Mouse (Mus musculus) c-Kit-negative CD71-positive TER-119-positive erythroid progenitor cells, embryonic 14.5 days (primary cell): ENCODE data around the gene Ccdc186.

Experiments
- DNase-seq: peaks from one replicate; pipeline ENCODE4 v3.0.0-alpha.2; 2013; ENCODE audit warnings: low read depth, low spot score

Ccdc186 gene

DNA sequence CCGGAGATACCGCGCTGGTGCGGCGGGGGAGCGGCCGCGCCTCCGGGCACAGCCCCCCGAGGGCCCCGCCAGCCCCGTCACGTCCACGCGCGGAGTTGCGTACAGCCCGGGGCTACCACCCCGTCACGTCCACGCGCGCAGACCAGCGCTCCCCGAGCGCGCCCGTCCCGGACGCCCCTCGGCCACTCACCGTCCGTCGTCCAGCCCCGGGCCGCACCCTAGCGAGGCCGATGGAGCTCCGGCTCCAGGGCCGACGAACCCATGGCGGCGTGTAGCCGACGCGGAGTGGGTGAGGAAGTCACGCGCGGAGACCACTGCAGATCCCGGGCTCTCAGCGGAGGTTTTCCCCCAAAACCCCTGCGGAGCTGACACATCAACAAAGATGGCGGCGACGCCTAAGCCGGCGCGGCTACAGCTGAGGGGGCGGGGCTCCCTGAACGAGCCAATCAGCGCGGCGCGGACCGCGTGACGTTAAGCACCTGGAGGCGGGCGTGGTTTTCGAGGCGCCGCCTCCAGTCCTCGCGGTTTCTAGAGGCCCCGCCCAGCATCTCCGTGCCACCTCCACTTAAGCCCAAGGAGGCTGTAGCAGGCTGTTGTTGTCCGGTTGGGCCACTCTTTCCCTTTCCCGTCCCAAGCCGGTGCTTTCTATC is at the start of gene Ccdc186:
Gene Ccdc186 (minus strand): TSS at position 393 of the 650 bp plus-strand sequence.
- peak; percentile 89 for DNase-seq

DNA sequence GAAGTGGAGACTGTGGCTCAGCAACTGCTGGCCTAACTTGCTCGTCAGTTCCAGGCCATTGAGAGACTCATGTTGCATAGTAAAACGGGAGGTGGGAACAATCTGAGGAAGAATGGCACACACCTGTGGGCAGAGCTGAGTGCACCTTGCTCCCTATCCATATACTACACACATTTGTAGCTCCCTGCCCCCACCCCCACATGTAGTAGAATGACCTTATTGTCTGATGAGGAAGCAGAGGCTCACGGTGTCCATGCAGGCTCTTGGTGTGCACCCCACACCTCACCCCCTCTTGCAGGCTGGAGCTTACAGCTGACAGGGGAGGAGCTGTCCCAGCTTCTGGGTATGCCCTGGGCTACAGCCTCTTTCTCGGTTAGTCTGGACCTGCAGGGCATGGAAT is 45.7 kb upstream of the Ccdc186 start:
- DNase-seq, result no peak

DNA sequence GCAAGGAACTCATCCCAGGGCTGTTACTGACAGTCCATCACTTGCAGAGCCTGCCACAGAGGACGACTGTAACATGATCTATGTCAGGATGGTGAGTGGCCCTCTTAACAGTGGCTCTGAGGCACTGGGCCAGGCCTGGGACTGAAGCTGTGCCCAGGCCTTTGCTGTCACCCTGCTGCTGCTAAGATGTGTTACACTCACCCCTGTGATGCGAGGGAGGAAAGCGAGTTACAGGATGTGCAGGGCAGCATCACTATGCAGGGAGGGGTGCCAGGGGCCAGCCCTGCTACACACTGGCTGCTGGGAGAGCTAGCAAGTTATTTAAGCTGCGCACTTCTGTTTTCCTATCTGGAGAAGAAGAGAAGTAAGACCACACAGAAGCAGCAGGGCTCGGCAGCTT is 34.5 kb upstream of the Ccdc186 start:
- no peak for DNase-seq

DNA sequence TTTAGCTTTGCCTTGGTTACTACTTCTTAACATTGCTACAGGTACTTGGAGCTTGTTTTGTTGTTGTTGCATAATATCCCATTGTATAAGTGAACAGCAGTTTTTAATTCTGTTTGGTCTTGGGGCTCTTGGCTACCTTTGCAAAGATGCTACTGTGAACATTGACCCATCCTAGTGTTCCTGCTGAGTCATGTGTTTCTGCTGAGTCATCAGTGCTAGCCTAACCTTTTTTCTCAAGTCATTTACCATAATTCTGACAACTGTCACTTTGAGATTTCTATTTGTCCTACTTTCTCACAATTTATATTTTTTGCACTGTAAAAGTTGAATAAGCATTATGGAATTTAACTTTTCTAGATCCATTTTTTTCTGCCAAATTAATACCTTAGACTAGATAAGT is 30.6 kb upstream of the Ccdc186 start:
- DNase-seq, result peak; percentile 37

DNA sequence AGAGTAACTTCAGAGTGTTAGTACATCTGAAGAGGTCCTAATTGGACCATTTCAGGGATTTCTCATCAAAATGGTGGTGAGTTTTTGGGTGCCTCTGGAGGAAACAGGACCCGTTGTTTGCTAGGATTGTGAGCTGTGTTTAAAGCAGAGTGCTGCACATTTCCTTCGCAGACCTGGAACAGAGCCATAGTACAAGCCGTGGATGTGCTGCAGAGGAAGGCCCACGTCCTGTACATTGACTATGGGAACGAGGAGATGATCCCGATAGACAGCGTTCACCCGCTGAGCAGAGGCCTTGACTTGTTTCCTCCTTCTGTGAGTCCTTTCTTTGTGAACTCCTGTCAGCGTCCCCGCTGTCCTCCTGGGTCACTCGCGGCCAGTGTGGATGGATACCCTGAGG is 21.0 kb upstream of the Ccdc186 start:
- no peak for DNase-seq

DNA sequence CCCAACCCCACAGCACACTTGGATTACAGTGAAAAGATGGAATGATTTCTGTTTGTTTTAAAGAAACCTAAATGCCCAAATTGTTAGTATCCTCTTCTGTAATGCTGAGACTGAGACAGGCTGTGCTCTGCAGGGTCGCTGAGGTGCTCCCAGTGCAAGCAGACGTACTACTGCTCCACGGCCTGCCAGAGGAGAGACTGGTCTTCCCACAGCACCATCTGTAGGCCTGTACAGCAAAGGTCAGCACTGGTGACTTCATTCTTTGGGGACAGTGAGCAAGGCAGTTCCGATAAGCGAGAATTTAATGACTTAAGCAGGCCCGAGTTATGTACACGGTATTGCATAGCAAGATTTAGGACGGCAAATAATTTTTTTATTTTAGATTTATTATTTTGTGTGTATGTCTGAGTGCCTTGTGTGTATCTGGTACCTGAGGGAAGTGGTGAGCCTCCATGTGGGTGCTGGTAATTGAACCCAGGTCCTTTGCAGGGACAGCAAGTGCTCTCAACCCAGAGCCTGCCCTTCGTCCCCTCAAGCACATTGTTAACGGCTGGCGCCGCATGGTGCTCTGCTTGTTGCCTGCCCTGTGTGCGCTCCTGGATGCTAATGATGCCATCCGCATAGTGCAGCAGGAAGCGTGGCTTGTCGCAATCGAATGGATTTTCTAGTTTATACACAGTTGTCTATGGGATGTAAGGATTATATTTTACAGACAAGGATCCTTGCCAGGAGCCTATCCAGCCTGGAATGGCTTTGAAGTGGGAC is 17.1 kb upstream of the Ccdc186 start:
- DNase-seq, result no peak

DNA sequence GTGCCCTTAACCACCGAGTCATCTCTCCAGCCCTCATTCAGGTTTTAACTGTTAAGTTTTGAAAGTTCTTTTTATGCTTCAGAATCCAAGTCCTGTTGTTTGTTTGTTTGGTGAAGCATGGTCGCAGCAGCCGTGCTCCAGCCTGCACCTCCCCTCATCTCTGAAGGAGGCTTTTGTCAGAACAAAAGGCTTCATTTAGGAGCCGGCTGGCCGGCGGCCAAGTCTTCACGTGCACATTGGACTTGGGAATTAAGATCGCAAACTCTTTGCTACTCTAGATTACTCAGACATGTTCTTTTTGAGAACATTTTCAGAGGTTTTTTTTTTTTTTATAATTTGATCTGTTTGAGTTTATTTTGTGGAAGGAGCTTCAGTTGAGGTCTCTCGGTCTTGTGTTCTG is 13.3 kb upstream of the Ccdc186 start:
- no peak for DNase-seq

DNA sequence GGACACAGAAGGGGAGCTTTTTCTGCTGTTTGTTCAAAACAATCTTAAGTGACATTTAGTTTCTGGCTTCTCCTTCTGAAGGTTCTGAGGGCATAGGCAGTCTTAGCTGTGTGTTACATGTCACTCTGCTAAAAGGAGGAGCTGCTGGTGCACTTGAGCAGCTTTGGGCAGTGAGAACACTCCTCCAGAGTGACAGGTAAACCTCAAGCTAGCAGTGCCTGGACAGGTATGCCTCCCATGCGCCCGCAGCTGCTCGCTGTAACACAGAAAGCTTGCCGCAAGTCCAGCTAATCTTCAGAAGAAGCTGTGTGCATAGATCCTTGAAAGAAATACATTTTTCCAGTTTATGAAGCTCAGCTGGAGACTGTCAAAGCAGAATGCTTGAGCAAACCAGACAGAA is 8.2 kb upstream of the Ccdc186 start:
- no peak for DNase-seq

DNA sequence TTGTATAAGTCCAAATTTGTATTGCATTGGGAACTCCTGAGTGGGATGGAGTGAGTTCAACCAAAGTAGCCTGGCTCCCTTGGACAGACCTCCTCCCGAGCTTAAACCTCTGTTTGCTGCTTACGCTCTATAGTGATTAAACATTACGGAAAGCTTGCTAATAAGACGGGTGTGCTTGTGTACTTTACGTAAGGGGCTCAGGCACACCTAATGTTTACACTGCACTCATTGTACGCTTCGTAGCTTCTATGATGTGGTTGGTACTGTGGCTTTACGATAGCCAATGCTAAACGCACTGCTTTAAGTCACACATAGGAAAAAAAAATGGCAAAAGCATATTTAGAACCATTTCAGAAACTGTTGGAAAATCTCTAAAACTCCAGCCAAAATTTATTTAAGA is 7.3 kb upstream of the Ccdc186 start:
- DNase-seq, result no peak

DNA sequence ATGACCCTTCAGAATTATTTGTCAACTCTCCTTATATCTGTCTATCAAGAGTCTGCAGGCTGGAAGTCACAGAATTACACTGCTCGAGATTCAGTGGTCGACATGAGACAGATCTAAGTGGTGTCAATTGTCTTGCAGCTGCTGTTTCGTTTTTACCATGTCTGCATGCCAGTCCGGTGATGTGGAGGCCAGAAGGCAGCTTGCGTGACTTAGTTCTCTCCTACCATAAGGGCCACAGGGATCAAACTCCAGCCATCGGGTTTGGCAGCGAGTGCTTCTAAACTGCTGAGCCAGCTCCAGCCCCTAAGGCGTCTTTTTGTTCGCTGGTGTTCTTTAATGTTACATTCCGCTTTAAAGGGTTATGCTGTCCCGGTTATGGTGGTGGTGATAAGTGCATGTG is 6.3 kb upstream of the Ccdc186 start:
- no peak for DNase-seq

DNA sequence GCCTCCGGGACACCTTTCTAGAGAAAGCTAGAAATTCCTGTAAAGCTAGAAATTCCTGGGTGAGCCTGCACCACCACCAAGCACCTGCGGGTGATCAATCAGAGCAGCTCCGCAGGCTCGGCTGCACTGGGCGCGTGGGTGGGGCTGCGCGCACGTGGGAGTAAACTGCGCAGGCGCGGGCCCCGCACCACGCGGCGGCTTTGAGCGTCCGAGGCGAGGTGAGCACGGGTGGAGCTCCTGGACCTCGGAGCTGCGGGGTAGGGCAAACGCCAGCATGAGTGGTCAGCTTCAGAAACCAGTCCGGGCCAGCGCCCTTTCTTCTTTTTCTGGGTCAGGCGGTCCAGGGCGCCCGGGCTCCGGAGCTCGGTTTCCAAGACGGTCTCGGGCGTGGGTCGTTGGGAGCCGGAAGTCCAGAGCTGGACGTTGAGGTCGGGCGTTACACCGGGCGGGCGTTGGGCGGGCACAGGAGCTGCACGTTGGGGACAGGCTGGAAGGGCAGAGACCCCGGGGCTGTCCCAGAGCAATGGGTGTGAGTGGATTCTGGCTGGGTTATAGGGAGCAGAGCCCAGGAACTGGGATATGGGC is 4.1 kb upstream of the Ccdc186 start, which contains the start of gene Tdrd1:
Gene Tdrd1 (plus strand): TSS at position 163 of the 585 bp plus-strand sequence.
- DNase-seq, result no peak

DNA sequence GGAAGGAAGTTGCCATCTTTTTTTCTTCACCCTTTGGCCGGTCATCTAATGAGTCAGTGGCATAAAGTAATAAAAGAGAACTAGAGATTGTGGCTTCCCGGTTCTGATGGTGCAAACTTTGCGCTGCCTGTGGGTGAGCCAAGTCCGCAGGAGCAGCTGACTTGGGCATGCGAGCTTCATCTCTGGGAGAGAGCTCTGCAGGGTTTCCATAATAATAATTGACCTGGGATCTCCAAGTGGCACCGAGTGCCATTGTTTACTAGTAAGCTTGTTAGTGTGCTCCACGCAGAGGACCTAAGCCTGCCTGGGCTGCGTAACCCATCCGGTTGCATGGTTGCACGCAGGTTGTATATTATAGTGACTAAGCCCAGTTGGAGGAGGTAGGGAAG is 452 bp upstream of the Ccdc186 start:
- DNase-seq, result no peak

DNA sequence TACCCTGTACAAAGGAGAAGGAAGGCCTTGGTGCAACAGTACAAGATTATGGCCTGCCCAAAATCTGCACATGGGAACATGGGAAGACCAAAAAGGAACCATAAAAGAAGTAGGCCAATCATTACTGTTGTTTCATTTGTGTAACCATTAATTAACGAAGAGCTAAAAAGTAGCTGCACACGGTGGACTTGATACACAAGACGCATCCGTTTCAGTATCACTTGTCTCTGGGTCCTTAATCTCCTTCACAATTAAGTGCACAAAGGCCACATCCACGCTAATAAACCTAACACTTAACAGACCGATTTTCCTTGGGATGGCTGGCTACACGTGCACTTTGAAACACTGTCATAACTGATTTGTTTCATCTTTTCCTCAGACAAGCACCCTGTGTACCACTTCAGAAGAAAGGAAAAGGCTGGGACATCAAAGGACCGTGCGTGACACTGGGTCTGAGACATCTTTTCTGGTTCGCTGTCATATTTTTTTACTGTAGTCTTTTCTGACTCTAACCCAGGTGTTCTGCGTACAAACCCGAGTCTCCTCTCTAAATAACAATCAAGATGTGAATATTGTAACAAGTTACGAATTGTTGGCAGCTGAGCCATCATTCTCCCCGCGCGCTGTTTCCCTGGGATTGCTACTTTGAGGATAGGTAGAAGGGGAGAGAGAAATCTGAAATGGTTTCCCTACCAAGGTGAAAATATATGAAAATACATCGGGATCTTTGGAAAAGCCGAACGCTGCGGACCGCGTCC is 771 bp downstream of the Ccdc186 start:
- no peak for DNase-seq

DNA sequence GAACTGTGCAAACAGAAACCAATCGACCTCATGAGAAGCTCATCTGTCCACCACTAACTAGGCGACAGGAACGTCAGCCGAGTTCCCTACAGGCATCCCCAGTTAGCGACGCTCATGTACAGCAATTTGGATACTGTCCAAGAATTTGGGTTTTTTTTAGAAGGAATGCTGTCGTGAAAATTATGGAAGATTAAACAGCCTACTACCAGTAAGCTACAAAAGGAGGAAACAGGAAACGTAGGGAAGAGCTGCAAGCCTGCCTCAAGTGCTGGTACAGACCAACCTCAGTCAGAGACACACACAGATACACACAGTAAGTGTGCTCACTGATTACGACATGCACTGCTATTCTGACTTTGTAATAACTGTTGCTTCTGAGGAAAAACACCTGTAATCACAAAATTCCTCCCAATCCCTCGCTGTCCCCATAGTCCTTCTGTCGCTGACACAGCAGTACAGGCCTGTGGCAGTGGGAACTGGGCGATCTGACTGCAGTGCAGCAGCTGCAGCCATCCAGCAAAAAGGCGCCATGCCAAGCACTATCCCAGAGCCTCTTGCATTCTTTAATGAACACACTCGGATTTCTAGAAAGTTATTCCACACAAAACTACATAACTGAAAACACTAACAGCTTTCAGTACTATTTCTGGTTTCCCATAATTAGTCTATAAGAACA is 4.0 kb downstream of the Ccdc186 start:
- DNase-seq, result no peak

DNA sequence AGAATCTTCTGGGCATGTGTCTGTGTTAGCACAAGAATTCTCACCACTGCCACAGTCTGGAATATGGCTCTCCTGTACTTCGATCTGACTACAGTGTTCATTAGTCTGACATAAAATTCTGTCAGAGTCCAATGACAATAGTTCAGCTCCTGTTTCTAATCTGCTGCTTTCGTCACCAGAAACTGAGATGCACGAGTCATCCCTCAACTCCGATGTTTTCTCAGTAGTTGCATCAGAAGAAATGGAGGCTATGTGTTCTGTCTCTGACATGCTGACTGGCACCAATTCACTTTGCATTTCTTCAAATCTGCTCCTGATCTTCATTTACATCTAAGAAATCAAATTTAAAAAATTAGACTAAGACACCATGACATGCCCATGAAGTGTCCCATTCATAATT is 8.6 kb downstream of the Ccdc186 start:
- DNase-seq, result no peak

DNA sequence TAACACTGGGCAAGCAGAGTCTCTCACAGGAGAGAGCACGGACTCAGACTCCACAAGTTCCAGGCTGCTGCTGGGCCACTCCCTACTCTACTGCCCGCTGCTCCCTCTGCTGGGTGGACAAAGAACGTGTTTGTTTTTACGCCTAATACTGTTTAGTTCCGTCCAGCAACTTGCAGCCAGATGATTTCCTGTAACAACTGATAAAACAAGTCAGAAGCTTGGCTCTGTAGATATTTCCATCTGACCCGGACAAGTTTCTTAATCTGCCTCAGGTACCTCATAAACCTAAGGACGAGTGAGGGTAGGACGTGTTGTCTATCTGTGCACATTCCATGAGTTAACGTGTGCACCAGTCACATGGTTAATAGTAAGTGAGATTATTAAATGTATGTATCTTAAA is 10.4 kb downstream of the Ccdc186 start:
- no peak for DNase-seq

DNA sequence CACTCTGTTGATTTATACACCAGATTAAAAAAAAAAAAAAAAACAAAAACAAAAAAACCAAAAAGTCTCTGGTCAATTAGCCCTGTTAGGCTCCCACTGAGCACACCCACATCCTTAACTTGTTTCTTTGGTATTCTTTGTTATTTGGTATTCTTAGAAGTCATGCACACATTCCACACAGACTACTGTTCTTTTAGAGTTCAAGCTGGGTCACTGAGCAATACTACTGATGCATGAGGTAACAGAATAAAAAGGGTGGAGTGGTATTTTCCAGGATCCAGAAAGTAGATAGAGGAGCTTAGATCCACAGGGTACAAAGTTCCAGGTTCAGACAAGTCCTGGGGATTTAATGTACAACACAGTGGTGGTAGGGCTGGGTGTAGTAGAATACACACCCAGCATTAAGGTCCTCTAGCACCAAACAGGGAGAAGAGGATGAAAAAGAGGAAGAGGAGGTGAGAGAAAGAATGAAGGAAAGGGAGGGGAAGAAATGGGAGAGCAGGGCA is 11.3 kb downstream of the Ccdc186 start:
- DNase-seq, result no peak

DNA sequence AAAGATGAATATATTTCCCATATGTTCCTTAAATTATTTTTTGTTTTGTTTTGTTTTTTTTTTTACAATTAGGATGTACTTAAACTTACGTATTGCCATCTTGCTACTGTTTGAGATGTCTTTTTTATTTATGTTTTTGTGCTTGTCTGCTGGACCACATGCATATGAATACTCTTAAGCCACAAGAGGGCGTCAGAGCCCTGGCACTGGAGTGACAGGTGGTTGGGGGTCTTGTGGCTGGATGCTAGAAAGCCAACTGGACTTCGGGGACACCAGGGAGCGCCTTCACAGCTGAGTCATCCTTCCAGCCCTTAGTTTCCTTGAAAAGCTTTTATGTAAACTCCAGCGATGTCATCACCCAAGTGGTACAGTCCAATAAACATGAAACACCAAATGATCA is 13.2 kb downstream of the Ccdc186 start:
- DNase-seq, result no peak

DNA sequence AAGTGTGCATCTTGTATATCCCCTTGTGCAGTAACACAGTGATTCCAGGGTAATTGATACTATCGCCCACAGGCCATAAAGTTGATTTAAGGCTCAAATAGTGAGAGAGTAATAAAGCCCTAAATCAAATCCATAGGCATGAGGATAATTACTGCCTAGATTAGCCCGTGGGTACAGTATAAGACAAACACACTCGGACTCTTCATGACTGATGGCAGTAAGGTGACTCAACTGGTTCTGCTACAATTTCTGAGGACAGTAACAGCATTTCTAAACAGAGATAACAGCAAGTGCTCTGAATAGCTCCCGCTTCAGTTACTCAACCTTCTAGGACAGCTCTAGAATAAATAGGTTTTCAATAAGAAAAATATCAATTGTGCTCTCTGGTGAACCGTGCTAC is 14.9 kb downstream of the Ccdc186 start:
- DNase-seq, result no peak

DNA sequence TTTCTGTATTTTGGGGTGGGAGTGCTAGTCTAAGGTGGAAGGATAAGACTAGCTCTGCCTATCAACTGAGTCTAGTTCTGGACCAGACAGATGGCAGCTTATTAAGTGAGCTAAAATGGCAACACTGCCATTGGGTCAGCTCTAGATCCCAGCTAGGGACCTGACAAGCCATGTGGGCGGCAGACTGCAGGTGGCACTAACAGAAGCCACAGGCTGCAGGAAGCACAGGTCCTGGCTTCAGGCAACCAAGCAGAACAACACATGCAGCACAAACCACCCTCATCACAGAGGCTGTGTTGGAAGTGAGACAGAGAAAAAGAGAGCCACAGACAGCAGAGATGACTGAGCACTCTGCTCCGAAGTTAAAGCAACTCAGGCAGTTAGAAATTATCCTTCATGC is 16.6 kb downstream of the Ccdc186 start:
- DNase-seq, result no peak

DNA sequence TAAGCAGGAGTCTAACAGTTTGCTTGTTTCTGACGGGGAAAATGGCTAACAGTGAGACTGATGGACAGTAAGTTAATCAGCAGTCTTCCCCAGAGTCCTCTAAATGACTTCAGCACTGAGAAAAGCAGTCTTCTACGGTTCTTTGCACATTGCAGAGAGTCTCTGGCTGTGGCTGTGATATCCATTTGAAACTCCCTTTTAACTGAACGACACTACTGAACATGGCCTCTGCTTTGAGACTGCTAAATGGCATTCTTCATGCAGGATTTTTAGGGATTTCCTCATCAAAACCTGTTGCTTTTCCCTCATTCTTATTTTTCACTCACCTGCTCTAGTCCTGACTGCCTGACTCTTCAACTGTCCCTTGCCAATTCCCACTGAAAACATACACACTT is 19.6 kb downstream of the Ccdc186 start:
- no peak for DNase-seq
